Mouse (Mus musculus) liver, adult 2 months (tissue): ENCODE measurements at regions not wholly inside any gene's neighbourhood (a gene's known extent, or its start where the extent isn't known, plus 50 kb on each side); places are given as distances from the start of the nearest gene placed in this dataset.

Experiments
- DNase-seq: peaks from one replicate; pipeline ENCODE4 v3.0.0-alpha.2; 2011; ENCODE audit warnings: low read depth, low spot score; ENCODE audit errors: extremely low read depth
- H3K27ac ChIP-seq: fragments of 200-500 bp; replicated peaks from 2 replicates; pipeline ENCODE4 v1.5.1; 2012; ENCODE audit warnings: low read depth, mild to moderate bottlenecking, control low read depth, inconsistent platforms, low read length; ENCODE audit not compliant: insufficient read depth
- H3K27me3 ChIP-seq: fragments of 200-500 bp; 2 replicates; pipeline ENCODE4 v1.6.1; 2012; ENCODE audit warnings: mild to moderate bottlenecking, moderate library complexity, low read length, inconsistent platforms; ENCODE audit not compliant: control insufficient read depth, insufficient read depth
- H3K36me3 ChIP-seq: fragments of 200-500 bp; 2 replicates; pipeline ENCODE4 v1.6.1; 2012; ENCODE audit warnings: low read length, inconsistent platforms; ENCODE audit not compliant: control insufficient read depth, insufficient read depth
- H3K4me1 ChIP-seq: fragments of 200-500 bp; 2 replicates; pipeline ENCODE4 v1.6.1; 2011; ENCODE audit warnings: low read length; ENCODE audit not compliant: control insufficient read depth, insufficient read depth
- H3K4me3 ChIP-seq: fragments of 200-500 bp; 2 replicates; pipeline ENCODE4 v1.5.1; 2011; ENCODE audit warnings: low read depth, mild to moderate bottlenecking, control low read depth, low read length, moderate library complexity; ENCODE audit not compliant: insufficient read depth
- H3K79me2 ChIP-seq: fragments of 200-500 bp; 2 replicates; pipeline ENCODE4 v1.6.1; 2012; ENCODE audit warnings: inconsistent platforms, mild to moderate bottlenecking, low read length, moderate library complexity; ENCODE audit not compliant: control insufficient read depth, insufficient read depth
- H3K9ac ChIP-seq: fragments of 200-500 bp; 2 replicates; pipeline ENCODE4 v1.6.1; 2012; ENCODE audit warnings: low read depth, mild to moderate bottlenecking, control low read depth, inconsistent platforms, low read length
- CTCF ChIP-seq: fragments of 200-500 bp; IDR thresholded peaks from 2 replicates; pipeline ENCODE4 v1.5.1; 2011; ENCODE audit warnings: low read depth, low read length, control low read depth
- POLR2A ChIP-seq: fragments of 200-500 bp; IDR thresholded peaks from 2 replicates; pipeline ENCODE4 v1.6.1; 2011; ENCODE audit warnings: low read length, control low read depth; ENCODE audit not compliant: insufficient read depth; ENCODE audit errors: extremely low read depth
- WGBS: fragments of 180-500 bp; shearing (Covaris S2); methylation state at CpG from one replicate; pipeline ENCODE4 v1.1.7; 2018; 5-methylcytosine and 5-hydroxymethylcytosine counted together

DNA sequence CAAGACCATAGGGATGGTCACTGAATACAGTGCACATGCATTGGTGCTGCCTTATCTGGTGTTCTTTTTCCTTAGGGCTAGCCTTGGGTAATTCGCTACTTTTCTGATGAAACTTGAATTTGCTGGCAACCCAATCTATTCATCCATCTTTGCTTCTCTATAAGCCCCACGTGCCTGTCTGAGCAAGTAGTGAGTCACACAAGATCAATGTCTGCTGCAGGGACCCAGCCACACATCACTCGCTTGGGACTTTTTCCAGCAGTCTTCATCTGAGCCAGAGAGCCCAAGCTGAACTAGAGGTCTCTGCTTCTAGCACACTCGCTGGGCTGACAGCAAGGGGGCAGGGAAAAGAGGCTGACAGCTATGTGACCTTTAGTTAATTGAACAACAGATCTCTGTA, 464.3 kb upstream of the Nmur2 start:
- Histone ChIP-seq H3K9ac (no peak overlapping the region), H3K27me3 (no peaks in the 10 kb centered on the region), H3K4me3 (no peak overlapping the region), H3K36me3 (no peaks in the 10 kb centered on the region), H3K79me2 (no peaks in the 10 kb centered on the region), H3K4me1 (no peaks in the 10 kb centered on the region), H3K27ac (no peak overlapping the region)
- 54% methylated on average over 4 of the region's 4 CpGs for WGBS
- no peak for DNase-seq
- no peak for TF ChIP-seq CTCF
- TF ChIP-seq POLR2A = no peak

DNA sequence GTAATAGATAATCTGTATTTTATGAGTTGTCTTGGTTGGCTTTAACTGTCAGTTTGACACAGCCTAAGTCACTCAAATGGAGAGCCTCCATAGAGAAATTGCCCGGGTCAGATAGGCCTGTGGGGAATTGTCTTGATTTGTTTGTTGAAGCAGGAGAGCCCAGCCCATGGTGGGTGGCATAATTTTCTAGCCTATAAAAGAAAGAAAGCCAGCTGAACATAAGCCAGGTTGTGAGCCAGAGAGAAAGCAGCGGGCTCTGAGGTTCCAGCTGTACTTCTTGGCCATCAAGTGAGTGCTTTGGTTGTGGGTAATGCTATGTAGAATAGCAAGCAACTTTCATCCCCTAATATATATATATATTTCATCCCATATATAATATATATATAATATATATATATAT, 474.1 kb upstream of the Nmur2 start:
- Histone ChIP-seq H3K9ac (no peak overlapping the region), H3K27ac (no peak overlapping the region), H3K79me2 (no peaks in the 10 kb centered on the region), H3K4me1 (no peaks in the 10 kb centered on the region), H3K27me3 (no peaks in the 10 kb centered on the region), H3K36me3 (no peaks in the 10 kb centered on the region), H3K4me3 (no peak overlapping the region)
- 81% methylated on average over 2 of the region's 2 CpGs for WGBS
- TF ChIP-seq POLR2A = no peak
- TF ChIP-seq CTCF = no peak
- no peak for DNase-seq

DNA sequence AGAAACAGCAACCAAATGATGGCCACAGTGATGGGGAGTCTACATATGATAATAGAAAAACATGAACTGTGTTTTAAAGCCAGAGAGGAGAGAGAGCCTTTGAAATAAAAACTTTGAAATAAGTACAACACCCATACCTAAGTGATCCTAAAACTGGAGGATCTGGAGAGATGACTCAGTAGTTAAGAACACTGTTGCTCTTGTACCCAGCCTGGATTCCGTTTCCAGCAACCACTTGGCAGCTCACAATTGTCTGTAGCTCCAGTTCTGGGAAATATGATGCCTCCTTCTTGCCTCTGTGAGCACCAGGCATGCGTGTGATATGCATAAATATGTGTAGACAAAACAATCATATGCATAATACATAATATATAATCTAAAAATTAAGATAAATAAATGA, 477.7 kb upstream of the Nmur2 start:
- H3K27ac ChIP-seq = no peak overlapping the region
- TF ChIP-seq CTCF (no peak), POLR2A (no peak)
- no peak for DNase-seq
- WGBS = 75% methylated on average over 2 of the region's 2 CpGs
- no peaks in the 10 kb centered on the region for H3K27me3 ChIP-seq
- no peaks in the 10 kb centered on the region for H3K79me2 ChIP-seq
- H3K36me3 ChIP-seq = no peaks in the 10 kb centered on the region
- no peaks in the 10 kb centered on the region for H3K4me1 ChIP-seq
- H3K4me3 ChIP-seq = no peak overlapping the region
- H3K9ac ChIP-seq = no peak overlapping the region

DNA sequence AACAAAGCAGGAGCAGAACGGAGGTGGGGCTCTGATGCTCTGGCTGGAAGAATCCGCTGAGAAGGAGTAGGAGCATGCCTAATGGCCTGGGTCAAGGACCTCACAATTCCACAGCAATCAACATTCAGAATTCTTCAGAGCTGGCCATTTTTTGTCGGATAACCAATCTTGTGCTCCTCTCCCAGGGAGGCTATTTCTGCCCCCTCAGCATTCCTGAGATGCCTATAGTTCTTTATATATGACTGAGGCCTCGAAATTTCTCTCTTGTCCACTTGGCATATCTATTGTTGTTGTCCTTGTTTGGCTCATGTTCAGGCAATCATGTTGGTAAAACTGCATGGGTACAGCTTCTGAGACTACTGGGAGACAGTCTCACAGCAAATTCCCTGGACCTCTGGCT, 460.5 kb upstream of the Gria1 start:
- H3K27ac ChIP-seq = no peak overlapping the region
- WGBS = 55% methylated on average over 4 of the region's 4 CpGs
- no peak for TF ChIP-seq CTCF
- no peak for TF ChIP-seq POLR2A
- H3K9ac ChIP-seq = no peak overlapping the region
- no peaks in the 10 kb centered on the region for H3K27me3 ChIP-seq
- H3K4me3 ChIP-seq = no peak overlapping the region
- no peaks in the 10 kb centered on the region for H3K79me2 ChIP-seq
- H3K4me1 ChIP-seq = no peaks in the 10 kb centered on the region
- no peaks in the 10 kb centered on the region for H3K36me3 ChIP-seq
- DNase-seq = peak; percentile 0

DNA sequence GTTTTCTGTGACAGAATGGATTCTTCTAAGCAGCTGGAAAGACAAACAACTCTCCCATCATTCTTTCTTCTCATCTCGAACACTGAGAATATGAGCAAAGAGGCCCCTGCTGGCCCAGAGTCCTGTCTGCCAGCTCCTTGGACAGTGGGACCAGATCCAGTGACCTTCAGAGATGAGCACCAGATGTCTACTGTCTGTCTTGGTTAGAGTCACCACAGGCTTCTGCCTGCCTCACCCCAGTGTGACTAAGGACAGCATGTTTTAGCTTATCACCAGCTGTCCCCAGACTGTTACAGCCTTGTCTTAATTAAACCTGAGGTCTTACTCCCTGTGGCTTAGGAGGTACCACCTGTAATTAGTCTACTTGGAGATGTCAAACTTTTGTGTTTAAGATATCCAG, 454.9 kb upstream of the Gria1 start:
- Histone ChIP-seq H3K27me3 (no peaks in the 10 kb centered on the region), H3K79me2 (no peaks in the 10 kb centered on the region), H3K27ac (no peak overlapping the region), H3K4me3 (no peak overlapping the region), H3K4me1 (no peaks in the 10 kb centered on the region), H3K36me3 (no peaks in the 10 kb centered on the region), H3K9ac (no peak overlapping the region)
- no peak for TF ChIP-seq POLR2A
- TF ChIP-seq CTCF = no peak
- WGBS = 79% methylated on average over 1 of the region's 1 CpGs
- no peak for DNase-seq

DNA sequence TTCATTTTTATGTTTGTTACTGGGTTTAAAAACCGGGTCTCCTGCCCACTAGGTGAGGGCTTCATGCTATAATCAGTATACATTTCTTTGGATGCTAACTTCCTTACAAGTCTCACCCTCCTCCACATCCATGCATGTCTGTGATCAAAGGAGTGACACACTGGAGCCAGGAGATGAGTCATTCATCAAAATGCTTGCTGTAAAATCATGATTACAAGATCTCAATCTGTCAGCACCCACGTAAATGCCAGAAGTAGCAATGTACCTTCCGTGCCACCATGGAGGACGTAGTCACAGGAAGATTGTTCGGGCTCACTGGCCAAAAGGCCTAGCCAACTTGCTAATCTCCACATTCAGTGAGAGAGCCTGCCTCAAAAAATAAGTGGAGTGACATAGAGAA, 431.2 kb upstream of the Gria1 start:
- no peak for DNase-seq
- no peak overlapping the region for H3K4me3 ChIP-seq
- H3K27me3 ChIP-seq = no peaks in the 10 kb centered on the region
- 78% methylated on average over 5 of the region's 5 CpGs for WGBS
- H3K27ac ChIP-seq = no peak overlapping the region
- H3K4me1 ChIP-seq = no peaks in the 10 kb centered on the region
- no peaks in the 10 kb centered on the region for H3K36me3 ChIP-seq
- H3K9ac ChIP-seq = no peak overlapping the region
- no peak for TF ChIP-seq CTCF
- H3K79me2 ChIP-seq = no peaks in the 10 kb centered on the region
